Mouse (Mus musculus): Measurements from ENCODE around the gene Igsf21. TPM values are rescaled to one million over a fixed set of nuclear protein-coding genes. Genes with fewer than 3 reads are reported as not detected.

Gene Igsf21
- polyA plus RNA-seq, 1 experiment from 2014 or later, result 12.7 TPM

GRCm38 (mm10) chr4:140101106-140101505 is 145.5 kb downstream of the Igsf21 start:
- Histone ChIP-seq H3K27me3 (ENCODE audit: control insufficient read depth, insufficient read depth, low read length) (peaks cover 4% of the 10 kb centered on the region; the same call in 1 of the 2 replicates), H3K4me1 (replicated peaks; ENCODE audit: control insufficient read depth, insufficient read depth, low read length) (peaks cover 7% of the 10 kb centered on the region; the same call in 1 of the 2 replicates), H3K9ac (ENCODE audit: low read length) (no peak overlapping the region), H3K9me3 (ENCODE audit: control insufficient read depth, low read length) (no peaks in the 10 kb centered on the region), H3K4me2 (ENCODE audit: low read depth, low read length, severe bottlenecking) (no peak overlapping the region), H3K4me3 (ENCODE audit: low read depth, low read length) (no peak overlapping the region), H3K27ac (ENCODE audit: low read depth, low read length) (no peak overlapping the region), H3K36me3 (ENCODE audit: control insufficient read depth, insufficient read depth, low read length) (no peaks in the 10 kb centered on the region)
- DNase-seq (ENCODE audit: low spot score) (no peak), ATAC-seq (replicated peaks; ENCODE audit: low FRiP score) (no peak)
- WGBS, result 78% methylated on average over 5 of the region's 5 CpGs

GRCm38 (mm10) chr4:140100141-140100540 is 146.4 kb downstream of the Igsf21 start:
- Histone ChIP-seq H3K27me3 (ENCODE audit: control insufficient read depth, insufficient read depth, low read length) (peaks cover 4% of the 10 kb centered on the region; the same call in 1 of the 2 replicates), H3K9me3 (ENCODE audit: control insufficient read depth, low read length) (no peaks in the 10 kb centered on the region), H3K36me3 (ENCODE audit: control insufficient read depth, insufficient read depth, low read length) (no peaks in the 10 kb centered on the region), H3K9ac (ENCODE audit: low read length) (no peak overlapping the region), H3K4me1 (replicated peaks; ENCODE audit: control insufficient read depth, insufficient read depth, low read length) (peaks cover 7% of the 10 kb centered on the region; the same call in 1 of the 2 replicates), H3K27ac (ENCODE audit: low read depth, low read length) (no peak overlapping the region), H3K4me2 (ENCODE audit: low read depth, low read length, severe bottlenecking) (no peak overlapping the region), H3K4me3 (ENCODE audit: low read depth, low read length) (no peak overlapping the region)
- ATAC-seq (replicated peaks; ENCODE audit: low FRiP score), result no peak
- DNase-seq (ENCODE audit: low spot score), result no peak
- 81% methylated on average over 1 of the region's 1 CpGs for WGBS

GRCm38 (mm10) chr4:140096283-140096682 is 150.3 kb downstream of the Igsf21 start:
- Histone ChIP-seq H3K4me1 (replicated peaks; ENCODE audit: control insufficient read depth, insufficient read depth, low read length) (no peaks in the 10 kb centered on the region; the same call in 1 of the 2 replicates), H3K36me3 (ENCODE audit: control insufficient read depth, insufficient read depth, low read length) (no peaks in the 10 kb centered on the region), H3K4me3 (ENCODE audit: low read depth, low read length) (no peak overlapping the region), H3K4me2 (ENCODE audit: low read depth, low read length, severe bottlenecking) (no peak overlapping the region), H3K9me3 (ENCODE audit: control insufficient read depth, low read length) (no peaks in the 10 kb centered on the region), H3K27ac (ENCODE audit: low read depth, low read length) (no peak overlapping the region), H3K9ac (ENCODE audit: low read length) (no peak overlapping the region), H3K27me3 (ENCODE audit: control insufficient read depth, insufficient read depth, low read length) (no peaks in the 10 kb centered on the region)
- DNase-seq (ENCODE audit: low spot score) (no peak), ATAC-seq (replicated peaks; ENCODE audit: low FRiP score) (no peak)
- 58% methylated on average over 2 of the region's 2 CpGs for WGBS

GRCm38 (mm10) chr4:140094835-140095234 is 151.7 kb downstream of the Igsf21 start:
- Histone ChIP-seq H3K4me1 (replicated peaks; ENCODE audit: control insufficient read depth, insufficient read depth, low read length) (no peaks in the 10 kb centered on the region; the same call in 1 of the 2 replicates), H3K4me2 (ENCODE audit: low read depth, low read length, severe bottlenecking) (no peak overlapping the region), H3K27ac (ENCODE audit: low read depth, low read length) (no peak overlapping the region), H3K9ac (ENCODE audit: low read length) (no peak overlapping the region), H3K27me3 (ENCODE audit: control insufficient read depth, insufficient read depth, low read length) (no peaks in the 10 kb centered on the region), H3K9me3 (ENCODE audit: control insufficient read depth, low read length) (no peaks in the 10 kb centered on the region), H3K4me3 (ENCODE audit: low read depth, low read length) (no peak overlapping the region), H3K36me3 (ENCODE audit: control insufficient read depth, insufficient read depth, low read length) (no peaks in the 10 kb centered on the region)
- DNase-seq (ENCODE audit: low spot score) (no peak), ATAC-seq (replicated peaks; ENCODE audit: low FRiP score) (no peak)
- WGBS, result 64% methylated on average over 2 of the region's 2 CpGs

GRCm38 (mm10) chr4:140092367-140092766 is 154.2 kb downstream of the Igsf21 start:
- Histone ChIP-seq H3K36me3 (ENCODE audit: control insufficient read depth, insufficient read depth, low read length) (no peaks in the 10 kb centered on the region), H3K9ac (ENCODE audit: low read length) (no peak overlapping the region), H3K4me1 (replicated peaks; ENCODE audit: control insufficient read depth, insufficient read depth, low read length) (no peaks in the 10 kb centered on the region; the same call in 1 of the 2 replicates), H3K27ac (ENCODE audit: low read depth, low read length) (no peak overlapping the region), H3K9me3 (ENCODE audit: control insufficient read depth, low read length) (no peaks in the 10 kb centered on the region), H3K4me3 (ENCODE audit: low read depth, low read length) (no peak overlapping the region), H3K27me3 (ENCODE audit: control insufficient read depth, insufficient read depth, low read length) (no peaks in the 10 kb centered on the region), H3K4me2 (ENCODE audit: low read depth, low read length, severe bottlenecking) (no peak overlapping the region)
- DNase-seq (ENCODE audit: low spot score), result no peak
- ATAC-seq (replicated peaks; ENCODE audit: low FRiP score), result no peak
- 87% methylated on average over 11 of the region's 11 CpGs for WGBS

GRCm38 (mm10) chr4:140091693-140092092 is 154.9 kb downstream of the Igsf21 start:
- Histone ChIP-seq H3K9me3 (ENCODE audit: control insufficient read depth, low read length) (no peaks in the 10 kb centered on the region), H3K9ac (ENCODE audit: low read length) (no peak overlapping the region), H3K36me3 (ENCODE audit: control insufficient read depth, insufficient read depth, low read length) (no peaks in the 10 kb centered on the region), H3K4me3 (ENCODE audit: low read depth, low read length) (no peak overlapping the region), H3K27ac (ENCODE audit: low read depth, low read length) (no peak overlapping the region), H3K27me3 (ENCODE audit: control insufficient read depth, insufficient read depth, low read length) (no peaks in the 10 kb centered on the region), H3K4me1 (replicated peaks; ENCODE audit: control insufficient read depth, insufficient read depth, low read length) (no peaks in the 10 kb centered on the region; the same call in 1 of the 2 replicates), H3K4me2 (ENCODE audit: low read depth, low read length, severe bottlenecking) (no peak overlapping the region)
- 61% methylated on average over 3 of the region's 3 CpGs for WGBS
- ATAC-seq (replicated peaks; ENCODE audit: low FRiP score), result no peak
- no peak for DNase-seq (ENCODE audit: low spot score)

- H3K4me1 ChIP-seq (replicated peaks; ENCODE audit: control insufficient read depth, insufficient read depth, low read length), result no peaks in the 10 kb centered on the region; the same call in 1 of the 2 replicates
- DNase-seq (ENCODE audit: low spot score), result no peak
These were observed 156.9 kb downstream of the Igsf21 start for GRCm38 (mm10) chr4:140089676-140090075.

GRCm38 (mm10) chr4:140088711-140089440 is 157.7 kb downstream of the Igsf21 start:
- Histone ChIP-seq H3K9me3 (ENCODE audit: control insufficient read depth, low read length) (no peaks in the 10 kb centered on the region), H3K4me3 (ENCODE audit: low read depth, low read length) (no peak overlapping the region), H3K4me2 (ENCODE audit: low read depth, low read length, severe bottlenecking) (no peak overlapping the region), H3K36me3 (ENCODE audit: control insufficient read depth, insufficient read depth, low read length) (no peaks in the 10 kb centered on the region), H3K27me3 (ENCODE audit: control insufficient read depth, insufficient read depth, low read length) (no peaks in the 10 kb centered on the region), H3K4me1 (replicated peaks; ENCODE audit: control insufficient read depth, insufficient read depth, low read length) (no peaks in the 10 kb centered on the region; the same call in 1 of the 2 replicates), H3K27ac (ENCODE audit: low read depth, low read length) (no peak overlapping the region), H3K9ac (ENCODE audit: low read length) (no peak overlapping the region)
- no peak for DNase-seq (ENCODE audit: low spot score)
- WGBS, result 83% methylated on average over 12 of the region's 12 CpGs
- ATAC-seq (replicated peaks; ENCODE audit: low FRiP score), result no peak

More at GRCm38 (mm10) chr4:140089676-140090075, 156.9 kb downstream of the Igsf21 start:
- WGBS, result 92% methylated on average over 4 of the region's 4 CpGs
- H3K4me2 ChIP-seq (ENCODE audit: low read depth, low read length, severe bottlenecking), result no peak overlapping the region
- no peaks in the 10 kb centered on the region for H3K36me3 ChIP-seq (ENCODE audit: control insufficient read depth, insufficient read depth, low read length)
- no peak overlapping the region for H3K27ac ChIP-seq (ENCODE audit: low read depth, low read length)
- no peak overlapping the region for H3K4me3 ChIP-seq (ENCODE audit: low read depth, low read length)
- no peaks in the 10 kb centered on the region for H3K9me3 ChIP-seq (ENCODE audit: control insufficient read depth, low read length)
- no peak for ATAC-seq (replicated peaks; ENCODE audit: low FRiP score)
- no peaks in the 10 kb centered on the region for H3K27me3 ChIP-seq (ENCODE audit: control insufficient read depth, insufficient read depth, low read length)
- no peak overlapping the region for H3K9ac ChIP-seq (ENCODE audit: low read length)

- H3K36me3 ChIP-seq (ENCODE audit: control insufficient read depth, insufficient read depth, low read length), result no peaks in the 10 kb centered on the region
- no peaks in the 10 kb centered on the region for H3K27me3 ChIP-seq (ENCODE audit: control insufficient read depth, insufficient read depth, low read length)
- WGBS, result 61% methylated on average over 7 of the region's 7 CpGs
- H3K9ac ChIP-seq (ENCODE audit: low read length), result no peak overlapping the region
- no peaks in the 10 kb centered on the region for H3K4me1 ChIP-seq (replicated peaks; ENCODE audit: control insufficient read depth, insufficient read depth, low read length)
- no peak for DNase-seq (ENCODE audit: low spot score)
- ATAC-seq (replicated peaks; ENCODE audit: low FRiP score), result no peak
- no peaks in the 10 kb centered on the region for H3K9me3 ChIP-seq (ENCODE audit: control insufficient read depth, low read length)
- H3K4me2 ChIP-seq (ENCODE audit: low read depth, low read length, severe bottlenecking), result no peak overlapping the region
- no peak overlapping the region for H3K27ac ChIP-seq (ENCODE audit: low read depth, low read length)
- H3K4me3 ChIP-seq (ENCODE audit: low read depth, low read length), result no peak overlapping the region
These were observed 160.4 kb downstream of the Igsf21 start for GRCm38 (mm10) chr4:140086192-140086591.
